In the genomic region with DNA sequence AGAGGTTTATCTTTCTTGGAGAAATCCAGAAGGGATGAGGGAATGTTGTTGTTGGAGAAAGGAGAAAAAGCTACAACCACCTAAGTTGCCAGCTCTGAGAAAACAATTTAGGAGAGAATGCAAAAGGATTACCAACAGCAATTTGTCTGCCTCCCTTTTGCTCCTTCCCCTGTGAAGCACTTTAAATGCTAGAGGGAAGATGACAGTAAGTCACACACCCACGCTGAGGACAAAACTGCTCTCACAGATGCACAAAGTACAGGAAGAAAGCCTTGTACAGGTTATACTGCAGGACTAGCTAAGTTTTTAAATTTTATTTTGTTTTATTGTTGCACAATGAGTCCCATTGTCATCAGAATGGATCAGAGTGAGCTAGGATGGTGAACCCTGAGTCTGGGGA, we compare ENCODE assay signal across 23 mouse cellular contexts.
DNase-seq lines count a peak whose midpoint lies in the region; TF ChIP-seq lines count a peak whose summit lies in the region.
"Had no signal": no experiment of that assay in that cellular context is flagged by ENCODE, and none has a peak within 500 bp of the region (broad histone marks: within the 10 kb centered on the region; RNA-seq: fewer than 3 reads in every experiment).

No protein-coding gene starts in this region.

- no peaks in the 10 kb centered on the region for H3K4me1 ChIP-seq in midbrain, embryonic 10.5 days
- no peaks in the 10 kb centered on the region for H3K4me1 ChIP-seq in lung, adult 2 months (ENCODE audit: control insufficient read depth, insufficient read depth, low read length)
- H3K4me1 ChIP-seq: embryonic facial prominence, embryonic 13.5 days; embryonic facial prominence, embryonic 15.5 days; forebrain, embryonic 10.5 days; forebrain, embryonic 12.5 days had no signal

- no peak overlapping the region for H3K4me3 ChIP-seq in midbrain, embryonic 10.5 days
- no peak overlapping the region for H3K4me3 ChIP-seq in lung, adult 2 months (replicated peaks; ENCODE audit: extremely low read depth, low read depth, low read length)
- H3K4me3 ChIP-seq: embryonic facial prominence, embryonic 13.5 days; embryonic facial prominence, embryonic 15.5 days; erythroblast, embryonic 14.5 days; forebrain, embryonic 10.5 days; forebrain, embryonic 12.5 days had no signal

- no peaks in the 10 kb centered on the region for H3K27me3 ChIP-seq in midbrain, embryonic 10.5 days (ENCODE audit: low read depth, poor library complexity, severe bottlenecking)
- H3K27me3 ChIP-seq: embryonic facial prominence, embryonic 13.5 days; embryonic facial prominence, embryonic 15.5 days had no signal

- peak; percentile 24 to 27 for DNase-seq in frontal cortex, adult 2 months (ENCODE audit: extremely low spot score in 1 of 2, low spot score in 1 of 2)
- DNase-seq in frontal cortex, postnatal 25 days (ENCODE audit: low spot score in 2 of 2): no peak
- peak; percentile 23 for DNase-seq in right cerebral cortex, adult 18-20 months
- DNase-seq in right cerebral cortex, postnatal 25 days: no peak
- DNase-seq in brain, adult 2 months (ENCODE audit: low read depth, low spot score): peak; percentile 61
- DNase-seq in midbrain, embryonic 10.5 days (ENCODE audit: low spot score): no peak
- DNase-seq in lung, adult 2 months: no peak
- DNase-seq: adrenal gland, adult 8-10 months; adrenal gland, postnatal 14 days; adrenal gland, postnatal 36 days; cerebellum, adult 11 months; cerebellum, adult 18-20 months; cerebellum, adult 8-10 months; cerebellum, adult 9-11 months; cerebellum, postnatal 14 days; cerebellum, postnatal 36 days; embryo, embryonic 11 days had no signal

- no peak for TF ChIP-seq CTCF in lung, adult 2 months (IDR thresholded peaks at IDR 0.05; ENCODE audit: insufficient read depth, low read length)

- H3K27ac ChIP-seq in midbrain, embryonic 10.5 days (replicated peaks): no peak overlapping the region
- H3K27ac ChIP-seq: embryonic facial prominence, embryonic 13.5 days; embryonic facial prominence, embryonic 15.5 days; forebrain, embryonic 10.5 days; forebrain, embryonic 12.5 days had no signal

- TF ChIP-seq POLR2A in lung, adult 2 months (IDR thresholded peaks at IDR 0.05; ENCODE audit: borderline replicate concordance, extremely low read depth, low read depth, low read length): no peak

- no peaks in the 10 kb centered on the region for H3K9me3 ChIP-seq in midbrain, embryonic 10.5 days (replicated peaks)
- H3K9me3 ChIP-seq: embryonic facial prominence, embryonic 15.5 days; forebrain, embryonic 12.5 days had no signal

- H3K36me3 ChIP-seq in midbrain, embryonic 10.5 days: no peaks in the 10 kb centered on the region
- H3K36me3 ChIP-seq: embryonic facial prominence, embryonic 13.5 days; embryonic facial prominence, embryonic 15.5 days; forebrain, embryonic 10.5 days; forebrain, embryonic 12.5 days; G1E had no signal

- 66% methylated on average over 1 of the region's 1 CpGs for WGBS in midbrain, embryonic 10.5 days
- WGBS in lung, adult 2 months: 70% methylated on average over 1 of the region's 1 CpGs

Comparison
In these comparisons a context has a peak if more than half of its experiments do, and no peak if none do; other contexts are left out.
1. DNase-seq: peak in frontal cortex, adult 2 months (2 of 2), right cerebral cortex, adult 18-20 months (single experiment) and brain, adult 2 months (single experiment); none in frontal cortex, postnatal 25 days (0 of 2), right cerebral cortex, postnatal 25 days (single experiment), midbrain, embryonic 10.5 days (single experiment) and lung, adult 2 months (single experiment).